Mouse (Mus musculus) heart, postnatal 0 days (tissue): ENCODE measurements around the gene Xxylt1.

ENCODE experiments used
- CTCF ChIP-seq: IDR thresholded peaks from 2 replicates; pipeline ENCODE4 v1.5.1; 2016; ENCODE audit warnings: antibody characterized with exemption, control low read depth, low read depth
- EP300 ChIP-seq: IDR thresholded peaks from 2 replicates; pipeline ENCODE4 v1.6.1; 2016; ENCODE audit warnings: antibody characterized with exemption, low read depth

DNA sequence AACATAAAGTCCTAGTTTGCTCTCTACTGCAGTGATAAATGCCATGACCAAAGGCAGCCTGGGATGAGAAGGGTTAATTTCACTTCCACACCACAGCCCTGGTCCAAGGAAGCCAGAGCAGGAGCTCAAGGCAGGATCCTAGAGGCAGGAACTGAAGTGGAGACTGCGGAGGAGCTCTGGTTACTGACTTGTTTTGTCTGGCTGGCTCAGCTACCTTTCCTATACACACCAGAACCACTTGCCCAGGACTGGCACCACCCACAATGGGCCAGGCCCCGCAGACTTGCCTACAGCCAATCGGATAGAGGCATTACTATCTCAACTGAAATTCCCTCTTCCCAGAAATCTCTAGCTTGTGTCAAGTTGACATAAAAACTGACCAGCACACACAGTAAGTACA lies 21.0 kb downstream of the Xxylt1 start:
- no peak for TF ChIP-seq CTCF
- no peak for TF ChIP-seq EP300
